Mouse (Mus musculus) gastrocnemius, postnatal 4 days (tissue): Measurements from ENCODE around the gene Sec16a. TPM values are rescaled to one million over a fixed set of nuclear protein-coding genes. Genes with fewer than 3 reads are reported as not detected.
"Not testable (repeated sequence)": the region's sequence is repeated elsewhere in the genome, so short reads cannot be mapped to it uniquely, and the experiment has no call there.

ENCODE experiments used
- DNase-seq, 2 experiments: peaks; one replicate each; pipeline ENCODE4 v3.0.0; 2021 to 2022; ENCODE audit warnings: low spot score in 2 of 2, mixed read lengths in 2 of 2
- microRNA-seq: library from miRNA; unstranded; fragments of <30 nt; microRNA quantifications from one replicate; pipeline ENCODE4 v1.2.0, GENCODE M21; 2021
- total RNA-seq, 2 experiments: library from RNA; stranded (reverse); gene quantifications; 2 replicates each; pipeline ENCODE4 v1.2.3; 2021

Gene Sec16a
- total RNA-seq, 2 experiments from 2014 or later, result 40.9 to 45.4 TPM

GRCm38 (mm10) chr2:26391617-26392016, 53.4 kb downstream of the Sec16a start:
- no peak for DNase-seq

- no peak for DNase-seq
Measured at GRCm38 (mm10) chr2:26390954-26391353, 54.1 kb downstream of the Sec16a start.

GRCm38 (mm10) chr2:26389154-26389690, 55.8 kb downstream of the Sec16a start, which contains the start of the genes Entr1 and Pmpca:
Entr1 (minus strand) TSS chr2:26389316.
Pmpca (plus strand) TSS chr2:26389339.
- DNase-seq, result peak; percentile 79 to 88

- DNase-seq, result peak in 1 of 2 experiments; percentile 31
Measured at GRCm38 (mm10) chr2:26388682-26389153, 56.3 kb downstream of the Sec16a start.

- no peak for DNase-seq
Measured at GRCm38 (mm10) chr2:26387713-26388112, 57.3 kb downstream of the Sec16a start.

GRCm38 (mm10) chr2:26380871-26381270, 64.1 kb downstream of the Sec16a start:
- not testable (repeated sequence) for DNase-seq

- DNase-seq, result peak; percentile 69 to 83
Measured at GRCm38 (mm10) chr2:26380131-26380771, 64.8 kb downstream of the Sec16a start, which contains the start of gene Snapc4. Snapc4 (minus strand) TSS chr2:26380653.

- DNase-seq, result no peak
Measured at GRCm38 (mm10) chr2:26372396-26372795, 72.6 kb downstream of the Sec16a start.

GRCm38 (mm10) chr2:26368572-26368971, 76.4 kb downstream of the Sec16a start:
- no peak for DNase-seq

GRCm38 (mm10) chr2:26367911-26368310, 77.1 kb downstream of the Sec16a start:
- no peak for DNase-seq

- peak; percentile 77 to 88 for DNase-seq
Measured at GRCm38 (mm10) chr2:26364738-26365465, 80.1 kb downstream of the Sec16a start.

GRCm38 (mm10) chr2:26363481-26363880, 81.5 kb downstream of the Sec16a start:
- no peak for DNase-seq

- no peak for DNase-seq
Measured at GRCm38 (mm10) chr2:26362991-26363390, 82.0 kb downstream of the Sec16a start.

- DNase-seq, result no peak
Measured at GRCm38 (mm10) chr2:26360772-26361171, 84.2 kb downstream of the Sec16a start, which contains the start of gene Card9. Card9 (minus strand) TSS chr2:26360918.

- peak in 1 of 2 experiments; percentile 58 for DNase-seq
Measured at GRCm38 (mm10) chr2:26359983-26360382, 85.0 kb downstream of the Sec16a start.

Small RNAs within 50 kb of the gene (microRNA-seq; reads per million reads assigned to microRNA genes)
- 0.63 reads per million for gene Mir6996

Other genes starting within 250 kb of the Sec16a start
- not detected for gene Lhx3, start 236.9 kb downstream of the Sec16a start, total RNA-seq
- gene Qsox2, start 207.7 kb downstream of the Sec16a start, total RNA-seq, result 10 to 100 TPM; 11.2 to 11.4 TPM
- gene Ccdc187, start 150.7 kb downstream of the Sec16a start, total RNA-seq, result under 1 TPM; 0.10 to 0.15 TPM
- gene Gpsm1, start 129.7 kb downstream of the Sec16a start, total RNA-seq, result 10 to 100 TPM; 24.1 to 28.1 TPM
- 10 to 100 TPM; 18.5 to 21.0 TPM for gene Dnlz, start 93.1 kb downstream of the Sec16a start, total RNA-seq
- 1 to 10 TPM; 1.6 to 1.8 TPM for gene Card9, start 84.3 kb downstream of the Sec16a start, total RNA-seq
- gene Snapc4, start 64.6 kb downstream of the Sec16a start, total RNA-seq, result 10 to 100 TPM; 20.6 to 22.2 TPM
- gene Entr1, start 55.9 kb downstream of the Sec16a start, total RNA-seq, result 10 to 100 TPM; 42.7 to 50.2 TPM
- gene Pmpca, start 55.9 kb downstream of the Sec16a start, total RNA-seq, result 100 to 1,000 TPM; 123 to 124 TPM
- gene Inpp5e, start 36.0 kb downstream of the Sec16a start, total RNA-seq, result 10 to 100 TPM; 12.5 to 13.2 TPM
- gene Notch1, start 71.4 kb upstream of the Sec16a start, total RNA-seq, result 10 to 100 TPM; 48.4 to 52.9 TPM
- gene Egfl7, start 134.8 kb upstream of the Sec16a start, total RNA-seq, result 100 to 1,000 TPM; 132 to 141 TPM
- gene Gm20532, start 141.4 kb upstream of the Sec16a start, total RNA-seq, result not detected
- 10 to 100 TPM; 12.1 to 19.0 TPM for gene Agpat2, start 159.2 kb upstream of the Sec16a start, total RNA-seq
- gene Fam69b, start 183.2 kb upstream of the Sec16a start, total RNA-seq, result 1 to 10 TPM; 2.6 to 4.0 TPM
- not detected for gene Lcn4, start 226.1 kb upstream of the Sec16a start, total RNA-seq